In the genomic region with DNA sequence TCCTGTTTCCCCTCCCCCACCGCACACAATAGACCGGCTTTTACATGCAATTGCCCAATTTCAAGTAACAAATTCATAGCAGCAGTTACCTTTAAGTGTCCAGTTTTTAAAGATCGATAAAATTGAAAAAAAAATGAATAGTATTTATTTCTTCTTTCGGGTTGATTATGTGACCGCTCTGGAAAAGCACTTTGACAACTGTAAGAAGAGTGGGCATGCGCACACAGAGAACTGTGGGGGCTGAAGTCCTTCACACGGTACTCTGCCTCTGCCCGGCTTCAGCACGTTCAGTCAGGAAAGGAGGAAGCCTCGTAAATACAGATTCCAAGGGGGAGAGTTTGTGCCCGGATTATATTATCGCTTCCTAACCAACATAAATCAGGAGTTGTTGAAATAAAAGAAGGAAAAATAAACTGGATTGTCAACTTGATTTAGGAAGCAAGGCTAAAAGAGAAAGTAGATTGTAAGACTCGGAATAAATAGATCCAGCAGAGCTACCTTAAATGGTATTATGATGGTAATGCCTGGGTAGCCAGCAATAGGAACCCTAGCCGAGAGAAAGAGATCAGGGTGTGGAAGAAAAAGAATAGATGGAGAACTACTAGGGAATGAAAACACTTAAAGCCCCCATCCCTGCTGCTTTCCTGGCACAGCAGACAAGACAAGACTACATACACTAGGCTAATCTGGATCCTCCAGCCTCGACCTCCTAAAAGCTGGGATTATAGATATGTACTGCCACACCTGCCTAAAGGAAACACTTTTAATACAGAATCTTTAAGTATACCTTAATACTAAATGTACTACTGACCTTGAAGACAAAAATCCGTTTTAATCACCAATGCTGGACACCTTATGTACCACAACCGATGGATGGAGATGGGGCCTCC, we compare ENCODE assay signal across 8 mouse cellular contexts. TPM values are rescaled to one million over a fixed set of nuclear protein-coding genes. Genes with fewer than 3 reads are reported as not detected.
DNase-seq lines count a peak whose midpoint lies in the region; ATAC-seq and TF ChIP-seq lines count a peak whose summit lies in the region.

No protein-coding gene starts in this region.

- peaks cover 2% of the 10 kb centered on the region for H3K27me3 ChIP-seq in forebrain, embryonic 14.5 days (replicated peaks; ENCODE audit: control insufficient read depth, insufficient read depth, low read length)
- peaks cover 37% of the 10 kb centered on the region for H3K27me3 ChIP-seq in lung, embryonic 14.5 days (ENCODE audit: insufficient read depth, low read length)
- no peaks in the 10 kb centered on the region for H3K27me3 ChIP-seq in neural tube, embryonic 15.5 days (replicated peaks)

- intact Hi-C loops in heart, postnatal 14 days (cut with DNase I) = no loop called here

- 14% methylated on average over 17 of the region's 17 CpGs for WGBS in forebrain, embryonic 14.5 days
- WGBS in lung, embryonic 14.5 days = 17% methylated on average over 17 of the region's 17 CpGs
- WGBS in neural tube, embryonic 15.5 days = 12% methylated on average over 17 of the region's 17 CpGs

- no peaks in the 10 kb centered on the region for H3K9me3 ChIP-seq in forebrain, embryonic 14.5 days (replicated peaks; ENCODE audit: control insufficient read depth, low read length)
- H3K9me3 ChIP-seq in lung, embryonic 14.5 days (ENCODE audit: low read depth, low read length) = no peaks in the 10 kb centered on the region
- no peaks in the 10 kb centered on the region for H3K9me3 ChIP-seq in neural tube, embryonic 15.5 days (replicated peaks)

- no peaks in the 10 kb centered on the region for H3K36me3 ChIP-seq in forebrain, embryonic 14.5 days (ENCODE audit: control insufficient read depth, insufficient read depth, low read length)
- no peaks in the 10 kb centered on the region for H3K36me3 ChIP-seq in lung, embryonic 14.5 days (ENCODE audit: insufficient read depth)
- H3K36me3 ChIP-seq in neural tube, embryonic 15.5 days = no peaks in the 10 kb centered on the region

- H3K4me2 ChIP-seq in forebrain, embryonic 14.5 days (ENCODE audit: low read length) = peak overlapping the region; percentile 44
- peak overlapping the region; percentile 54 for H3K4me2 ChIP-seq in lung, embryonic 14.5 days
- H3K4me2 ChIP-seq in neural tube, embryonic 15.5 days = peak overlapping the region; percentile 51

- H3K4me3 ChIP-seq in forebrain, embryonic 14.5 days (ENCODE audit: low read depth, low read length) = peak overlapping the region; percentile 36
- H3K4me3 ChIP-seq in lung, embryonic 14.5 days (ENCODE audit: low read depth, low read length) = peak overlapping the region; percentile 29
- H3K4me3 ChIP-seq in neural tube, embryonic 15.5 days (replicated peaks) = peak overlapping the region; percentile 47

- peak; percentile 76 for DNase-seq in R1 (ENCODE audit: low read depth, low spot score)
- peak; percentile 73 to 80 for DNase-seq in cerebellum, adult 18-20 months
- peak; percentile 92 for DNase-seq in forebrain, embryonic 14.5 days (ENCODE audit: low spot score)
- DNase-seq in heart, postnatal 14 days = peak; percentile 54 to 66
- peak; percentile 63 to 82 for DNase-seq in layer of hippocampus, adult 18-20 months (ENCODE audit: low spot score in 2 of 2)
- peak; percentile 81 for DNase-seq in lung, embryonic 14.5 days
- DNase-seq in thymus, postnatal 36 days = no peak

- H3K4me1 ChIP-seq in forebrain, embryonic 14.5 days (ENCODE audit: control insufficient read depth, insufficient read depth, low read length) = peaks cover 7% of the 10 kb centered on the region; the same call in 1 of the 2 replicates
- 0 out of 2 replicates have a peak, but pooled peaks cover 3% of the 10 kb centered on the region for H3K4me1 ChIP-seq in lung, embryonic 14.5 days (ENCODE audit: insufficient read depth)
- H3K4me1 ChIP-seq in neural tube, embryonic 15.5 days = peaks cover 32% of the 10 kb centered on the region

- 0 out of 2 replicates have a peak overlapping the region, but pooled peaks have one; percentile 6 for H3K9ac ChIP-seq in forebrain, embryonic 14.5 days (ENCODE audit: low read length)
- no peak overlapping the region for H3K9ac ChIP-seq in lung, embryonic 14.5 days
- H3K9ac ChIP-seq in neural tube, embryonic 15.5 days (replicated peaks) = peak overlapping the region; percentile 37; the same call in 1 of the 2 replicates

- TF ChIP-seq CTCF in lung, embryonic 14.5 days (IDR thresholded peaks at IDR 0.05; ENCODE audit: low read depth) = no peak

- ATAC-seq in forebrain, embryonic 14.5 days = peak; percentile 76
- ATAC-seq in lung, embryonic 14.5 days (ENCODE audit: insufficient read depth) = 0 out of 2 replicates have a peak, but pooled peaks have one; percentile 67
- ATAC-seq in neural tube, embryonic 15.5 days (ENCODE audit: low FRiP score) = peak; percentile 78

- no peak overlapping the region for H3K27ac ChIP-seq in forebrain, embryonic 14.5 days (ENCODE audit: low read depth, low read length)
- H3K27ac ChIP-seq in lung, embryonic 14.5 days (ENCODE audit: low read depth) = no peak overlapping the region
- peak overlapping the region; percentile 73 for H3K27ac ChIP-seq in neural tube, embryonic 15.5 days (replicated peaks)

RNA-seq across cellular contexts. Expression of a gene that starts 29.3 kb away (rescaled TPM):
- polyA plus RNA-seq in forebrain, embryonic 14.5 days (2014; fragmentation: Nextera tagmentation; extraction: Ambion mirVana) = 127 and 143 TPM in 2 replicates
- 10 to 100 TPM; 83.4 to 84.3 TPM for total RNA-seq in heart, postnatal 14 days (2021)
- 10 to 100 TPM; 89.4 to 90.6 TPM for total RNA-seq in layer of hippocampus, adult 18-20 months (2021)
- polyA plus RNA-seq in lung, embryonic 14.5 days (2014; fragmentation: Nextera tagmentation; extraction: Ambion mirVana) = 113 and 114 TPM in 2 replicates
- 98.7 and 104 TPM in 2 replicates for polyA plus RNA-seq in neural tube, embryonic 15.5 days (2015; fragmentation: Nextera tagmentation; extraction: Ambion mirVana)

RNA-seq across cellular contexts. Expression of a gene that starts 30.3 kb away (rescaled TPM):
- polyA plus RNA-seq in forebrain, embryonic 14.5 days (2014; fragmentation: Nextera tagmentation; extraction: Ambion mirVana) = 3.1 and 4.1 TPM in 2 replicates
- 10 to 100 TPM; 62.6 to 76.8 TPM for total RNA-seq in heart, postnatal 14 days (2021)
- total RNA-seq in layer of hippocampus, adult 18-20 months (2021) = 10 to 100 TPM; 76.6 to 76.9 TPM
- polyA plus RNA-seq in lung, embryonic 14.5 days (2014; fragmentation: Nextera tagmentation; extraction: Ambion mirVana) = 0.63 and 0.95 TPM in 2 replicates
- 11.0 and 12.0 TPM in 2 replicates for polyA plus RNA-seq in neural tube, embryonic 15.5 days (2015; fragmentation: Nextera tagmentation; extraction: Ambion mirVana)

Comparison
In these comparisons a context has a peak if more than half of its experiments do, and no peak if none do; other contexts are left out.
1. DNase-seq: peak in R1 (single experiment), cerebellum, adult 18-20 months (2 of 2), forebrain, embryonic 14.5 days (single experiment), heart, postnatal 14 days (2 of 2), layer of hippocampus, adult 18-20 months (2 of 2) and lung, embryonic 14.5 days (single experiment); none in thymus, postnatal 36 days (0 of 2).
2. Peak in every context shown above with its lines, with median percentiles within 50 percentile points of each other: ATAC-seq, H3K4me2 ChIP-seq and H3K4me3 ChIP-seq.